Mouse (Mus musculus) MN1 (cell line): ENCODE results near the gene Prss43.
"Not testable (repeated sequence)": the region's sequence is repeated elsewhere in the genome, so short reads cannot be mapped to it uniquely, and the experiment has no call there.

Source experiments
- DNase-seq: peaks from one replicate; pipeline ENCODE4 v3.0.0-alpha.2; 2016; ENCODE audit warnings: low spot score

Gene Prss43

GRCm38 (mm10) chr9:110826390-110826789 lies at the start of gene Prss43:
Gene Prss43 (plus strand): TSS chr9:110826690.
- no peak for DNase-seq

GRCm38 (mm10) chr9:110778100-110778499 lies 48.4 kb upstream of the Prss43 start:
- DNase-seq, result no peak

DNA sequence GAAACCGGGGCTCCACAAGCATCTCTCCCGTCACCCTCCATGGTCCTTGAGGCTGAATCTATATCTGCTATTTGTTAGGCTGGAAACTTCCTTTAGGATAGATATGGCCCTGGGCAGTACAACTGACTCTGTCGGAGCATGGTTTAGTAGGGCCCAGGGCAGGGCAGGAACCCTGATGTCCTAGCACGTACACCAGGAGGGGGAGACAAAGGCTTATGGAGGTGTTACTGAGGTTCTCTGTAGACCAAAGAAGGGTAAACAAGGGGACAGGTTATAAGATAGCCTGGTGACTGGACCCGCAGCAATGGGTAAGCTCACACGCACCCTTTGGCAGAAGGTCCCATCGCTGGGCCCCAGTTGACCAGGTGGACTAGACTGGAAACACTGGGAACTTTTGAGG lies 47.9 kb upstream of the Prss43 start:
- DNase-seq, result no peak

GRCm38 (mm10) chr9:110779242-110779913 lies 47.1 kb upstream of the Prss43 start:
- DNase-seq, result peak; percentile 38

- DNase-seq, result peak; percentile 93
These were observed 45.2 kb upstream of the Prss43 start for GRCm38 (mm10) chr9:110781256-110781721.

GRCm38 (mm10) chr9:110781731-110782130 lies 44.8 kb upstream of the Prss43 start:
- peak; percentile 96 for DNase-seq

DNA sequence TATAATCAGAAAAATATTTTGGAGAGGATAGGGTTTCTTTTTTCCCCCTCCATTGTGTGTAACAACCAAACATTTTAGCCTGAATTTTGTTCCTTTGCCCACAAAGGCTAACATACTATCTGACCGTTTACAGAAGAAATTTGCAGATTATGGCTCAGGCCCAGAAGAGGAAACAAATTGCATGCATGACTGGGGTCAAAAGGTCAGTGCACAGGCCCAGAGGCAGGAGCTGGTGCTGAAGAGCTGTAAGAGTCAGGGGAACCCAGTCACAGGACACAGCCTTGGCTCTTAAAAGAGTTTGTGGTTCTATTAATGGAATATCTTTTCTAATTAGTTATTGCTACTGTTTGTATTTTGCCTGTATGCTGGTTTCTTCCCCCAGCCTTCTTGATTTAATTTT lies 42.9 kb upstream of the Prss43 start:
- DNase-seq, result no peak

GRCm38 (mm10) chr9:110788169-110788568 lies 38.3 kb upstream of the Prss43 start:
- no peak for DNase-seq

GRCm38 (mm10) chr9:110790462-110790861 lies 36.0 kb upstream of the Prss43 start:
- no peak for DNase-seq

DNA sequence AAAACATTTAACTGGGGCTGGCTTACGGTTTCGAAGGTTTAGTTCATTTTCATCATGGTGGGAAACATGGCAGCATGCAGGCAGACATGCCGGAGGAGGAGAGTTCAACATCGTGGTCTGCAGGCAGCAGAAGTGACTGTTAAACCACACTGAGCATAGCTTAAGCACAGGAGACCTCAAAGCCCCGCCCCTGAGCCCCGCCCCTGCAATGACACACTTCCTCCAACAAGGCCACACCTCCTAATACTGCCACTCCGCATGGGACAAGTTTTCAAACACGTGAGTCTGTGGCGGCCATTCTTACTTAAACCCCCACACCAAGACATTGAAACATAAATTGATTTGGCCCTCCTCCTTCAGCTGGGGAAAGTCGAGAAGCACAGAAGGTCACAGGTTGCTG lies 29.5 kb upstream of the Prss43 start:
- no peak for DNase-seq

- no peak for DNase-seq
These were observed 28.6 kb upstream of the Prss43 start, which contains the start of gene Prss42 for GRCm38 (mm10) chr9:110797866-110798265. Gene Prss42 (plus strand): TSS chr9:110798166.

- no peak for DNase-seq
These were observed 25.5 kb upstream of the Prss43 start for GRCm38 (mm10) chr9:110800834-110801479.

DNA sequence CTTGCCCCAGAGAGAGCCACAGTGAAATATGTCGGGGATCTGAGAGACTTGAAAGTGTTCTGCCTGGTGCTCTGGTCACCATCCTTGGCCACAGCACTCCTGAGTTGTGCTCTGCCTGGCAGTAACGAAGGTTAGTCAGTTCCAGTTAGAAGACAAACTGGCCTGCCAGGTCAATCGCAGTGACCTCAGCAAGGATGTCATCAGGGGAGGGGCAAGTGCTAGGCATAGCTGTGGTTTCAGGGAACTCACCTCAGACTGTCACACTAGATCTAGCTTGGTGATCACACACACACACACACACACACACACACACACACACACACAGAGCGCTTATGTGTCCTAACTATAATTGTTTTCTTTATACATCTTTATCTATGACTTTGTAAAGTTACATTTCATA lies 23.2 kb upstream of the Prss43 start:
- no peak for DNase-seq

DNA sequence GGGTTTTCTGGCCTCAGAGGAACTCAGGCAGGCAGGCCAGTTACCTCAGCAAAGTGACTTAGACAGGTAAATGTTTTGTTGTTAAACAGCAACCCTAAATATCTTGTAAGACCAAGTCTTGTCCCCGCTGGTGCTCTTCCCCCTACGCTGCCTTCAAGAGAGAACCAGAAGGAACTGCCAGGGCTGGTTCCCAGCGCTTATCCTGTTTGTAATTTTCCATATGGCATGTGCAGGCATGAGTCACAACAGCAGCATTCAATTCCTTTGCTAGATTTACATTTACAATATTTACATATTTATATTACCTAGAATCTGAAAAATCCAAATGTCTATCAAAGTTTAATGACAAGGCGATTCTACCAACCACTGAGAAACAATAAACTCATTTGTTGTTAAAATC lies 16.4 kb upstream of the Prss43 start:
- DNase-seq, result no peak

GRCm38 (mm10) chr9:110813789-110814188 lies 12.7 kb upstream of the Prss43 start, which contains the start of gene Prss44:
Gene Prss44 (plus strand): TSS chr9:110813994.
- no peak for DNase-seq

- not testable (repeated sequence) for DNase-seq
These were observed 5.9 kb upstream of the Prss43 start for GRCm38 (mm10) chr9:110820546-110820945.

GRCm38 (mm10) chr9:110821436-110821835 lies 5.1 kb upstream of the Prss43 start:
- DNase-seq, result no peak

DNA sequence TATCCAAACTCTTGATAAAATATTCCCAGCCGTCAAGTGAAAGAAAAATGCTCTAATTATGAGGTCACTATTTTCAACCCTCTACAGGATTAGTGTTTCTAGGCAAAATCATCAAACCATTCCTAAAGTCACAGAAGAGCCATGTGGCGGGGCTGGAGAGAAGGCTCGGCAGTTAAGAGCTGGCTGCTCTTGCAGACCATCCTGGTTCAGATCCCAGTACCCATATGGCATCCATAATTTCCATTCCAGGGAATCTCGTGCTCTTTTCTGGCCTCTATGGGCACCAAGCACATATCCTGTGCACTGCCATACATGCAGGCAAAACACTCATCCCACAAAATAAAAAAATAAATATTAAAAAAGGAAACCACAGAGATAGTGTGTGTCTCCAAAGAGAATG lies 1.1 kb upstream of the Prss43 start:
- DNase-seq, result no peak

DNA sequence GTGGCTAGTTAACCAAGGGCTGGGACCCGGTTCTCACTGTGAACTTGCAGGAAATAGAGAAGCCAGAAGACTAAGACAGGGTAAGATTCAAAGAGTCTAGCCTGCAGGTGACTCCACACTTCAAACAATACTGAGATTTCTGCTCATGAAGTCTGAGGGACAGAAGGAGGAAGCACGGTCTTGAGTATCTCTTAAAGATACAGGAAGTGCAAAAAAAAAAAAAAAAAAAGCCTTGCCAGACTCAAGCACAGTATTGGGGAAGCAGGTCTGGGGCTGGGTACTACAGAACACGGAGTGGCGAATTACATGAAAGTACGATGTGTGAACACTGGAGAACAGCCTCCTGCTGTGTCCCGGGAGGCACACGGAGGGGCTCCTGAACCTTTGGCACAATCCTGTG lies 658 bp upstream of the Prss43 start:
- no peak for DNase-seq

DNA sequence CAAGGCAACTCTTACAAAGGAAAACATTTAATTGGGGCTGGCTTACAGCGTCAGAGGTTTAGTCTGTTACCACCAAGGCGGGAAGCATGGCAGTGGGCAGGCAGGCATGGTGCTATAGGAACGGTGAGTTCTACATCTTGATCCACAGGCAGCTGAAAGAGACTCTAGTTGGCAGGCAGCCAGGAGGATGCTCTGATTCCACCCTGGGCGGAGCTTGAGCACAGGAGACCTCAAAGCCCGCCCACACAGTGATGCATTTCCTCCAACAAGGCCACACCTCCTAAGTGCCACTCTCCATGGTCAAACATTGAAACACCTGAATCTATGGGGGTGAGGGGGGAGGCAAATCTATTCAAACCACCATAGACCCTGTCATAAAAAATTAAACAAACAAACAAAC lies 6.5 kb downstream of the Prss43 start:
- no peak for DNase-seq

DNA sequence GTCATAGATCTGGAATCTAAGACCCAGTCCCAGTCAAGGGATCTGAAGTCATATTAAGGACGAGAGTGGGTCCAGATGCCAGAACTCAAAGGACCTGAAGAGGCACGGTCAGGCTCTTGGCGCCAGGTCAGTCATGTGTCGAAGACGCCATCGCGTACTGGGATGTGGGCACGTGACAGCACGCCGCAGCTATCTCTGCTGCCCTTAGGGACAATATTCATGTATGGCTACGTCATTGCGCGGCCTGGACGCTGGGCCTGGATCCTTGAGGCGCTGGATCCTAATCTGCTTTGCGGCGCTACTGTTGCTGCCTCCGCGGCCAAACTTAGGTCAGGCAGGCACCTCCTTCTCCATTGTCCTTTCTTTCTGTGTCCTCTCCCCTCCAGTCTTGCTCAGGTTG lies 7.9 kb downstream of the Prss43 start, which contains the start of gene Prss45:
Prss45 (plus strand) TSS at position 178 of the 400 bp plus-strand sequence.
- DNase-seq, result no peak

DNA sequence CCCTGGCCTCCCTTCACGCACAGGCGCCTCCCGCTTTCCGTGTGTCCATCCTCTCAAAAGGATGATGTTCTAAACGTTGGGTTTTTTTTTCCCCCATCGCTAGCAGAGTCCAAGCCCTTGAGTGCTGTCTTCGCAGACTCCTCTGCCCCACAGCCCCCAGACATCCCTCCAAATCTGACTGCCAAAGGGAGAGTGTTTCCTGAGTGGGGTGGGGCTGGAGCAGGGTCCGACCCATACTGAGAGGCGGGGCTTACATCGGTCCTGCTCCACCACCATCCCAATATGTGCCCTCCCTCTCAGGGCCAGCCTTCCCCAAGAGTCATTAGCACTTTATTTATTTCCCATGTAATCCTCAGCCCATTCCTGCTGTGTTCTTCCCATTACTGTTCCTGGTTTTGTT lies 8.5 kb downstream of the Prss43 start:
- DNase-seq, result no peak

GRCm38 (mm10) chr9:110836112-110836511 lies 9.6 kb downstream of the Prss43 start:
- DNase-seq, result no peak

DNA sequence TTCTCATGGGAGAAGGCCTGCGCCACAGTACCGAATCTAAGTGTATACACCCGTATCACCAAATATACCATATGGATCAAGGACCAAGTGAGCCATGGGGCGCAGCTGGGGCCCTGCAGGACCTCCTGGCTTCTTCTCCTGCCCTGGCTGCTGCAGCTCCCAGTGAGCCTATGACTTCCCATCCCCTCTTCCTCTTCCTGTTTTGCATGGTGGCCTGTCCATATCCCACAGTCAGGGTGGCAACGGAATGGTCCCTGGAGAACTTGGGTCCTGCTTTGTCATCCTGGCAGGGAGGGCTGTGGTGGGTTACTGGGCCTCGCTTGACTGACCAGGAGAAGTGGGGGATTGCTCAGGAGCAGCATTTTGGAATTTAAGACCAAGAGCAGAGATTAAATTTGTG lies 14.4 kb downstream of the Prss43 start:
- DNase-seq, result no peak
